In the genomic region with DNA sequence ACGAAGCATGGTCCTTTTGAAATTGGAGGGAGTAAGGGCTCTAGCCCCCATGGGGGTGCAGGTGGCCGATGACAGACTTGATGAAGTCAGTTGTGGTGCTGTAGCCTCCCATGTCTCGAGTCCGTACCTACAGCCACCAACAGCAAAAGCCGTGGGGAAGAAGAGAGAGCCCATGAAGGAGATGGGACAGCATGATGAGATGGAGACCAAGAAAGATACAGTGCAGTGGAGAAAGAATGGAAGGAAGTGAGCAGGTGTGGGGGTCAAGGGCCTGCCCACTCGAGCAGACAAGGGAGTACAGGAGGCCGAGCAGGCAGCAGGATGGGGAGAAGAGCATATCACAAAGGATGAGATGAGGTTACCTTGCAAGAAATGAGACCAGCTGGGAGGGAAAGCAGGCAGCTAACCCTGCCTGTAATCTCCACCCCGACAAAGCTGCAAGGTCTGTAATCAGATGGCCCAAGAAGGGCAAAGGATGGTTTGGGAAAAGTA, we compare ENCODE assay signal across 22 mouse cellular contexts. TPM values are rescaled to one million over a fixed set of nuclear protein-coding genes. Genes with fewer than 3 reads are reported as not detected.
A peak's percentile ranks its signal among the peaks of the same experiment; 100 is the strongest.
DNase-seq lines count a peak whose midpoint lies in the region; ATAC-seq and TF ChIP-seq lines count a peak whose summit lies in the region.
"Had no signal": no experiment of that assay in that cellular context is flagged by ENCODE, and none has a peak within 500 bp of the region (broad histone marks: within the 10 kb centered on the region; RNA-seq: fewer than 3 reads in every experiment).

No protein-coding gene starts in this region.

- H3K27ac ChIP-seq in midbrain, embryonic 11.5 days (ENCODE audit: low read depth, low read length) = no peak overlapping the region
- no peak overlapping the region for H3K27ac ChIP-seq in midbrain, postnatal 0 days (ENCODE audit: low read depth, low read length)
- no peak overlapping the region for H3K27ac ChIP-seq in embryonic facial prominence, embryonic 10.5 days (replicated peaks)
- H3K27ac ChIP-seq: hindbrain, embryonic 15.5 days; midbrain, embryonic 12.5 days; stomach, embryonic 15.5 days had no signal

- no peaks in the 10 kb centered on the region for H3K27me3 ChIP-seq in midbrain, embryonic 11.5 days (ENCODE audit: control insufficient read depth, insufficient read depth, low read length)
- no peaks in the 10 kb centered on the region for H3K27me3 ChIP-seq in midbrain, postnatal 0 days (ENCODE audit: insufficient read depth, low read length)
- H3K27me3 ChIP-seq in embryonic facial prominence, embryonic 10.5 days (replicated peaks; ENCODE audit: low read depth, poor library complexity, severe bottlenecking) = no peaks in the 10 kb centered on the region
- H3K27me3 ChIP-seq: hindbrain, embryonic 15.5 days; midbrain, embryonic 12.5 days; stomach, embryonic 15.5 days had no signal

- WGBS in midbrain, embryonic 11.5 days = 43% methylated on average over 8 of the region's 8 CpGs
- 40% methylated on average over 8 of the region's 8 CpGs for WGBS in midbrain, postnatal 0 days
- WGBS in embryonic facial prominence, embryonic 10.5 days = 42% methylated on average over 8 of the region's 8 CpGs

- no peak overlapping the region for H3K4me3 ChIP-seq in midbrain, embryonic 11.5 days (ENCODE audit: low read depth, low read length)
- no peak overlapping the region for H3K4me3 ChIP-seq in midbrain, postnatal 0 days (ENCODE audit: low read depth, low read length)
- 0 out of 2 replicates have a peak overlapping the region, but pooled peaks have one; percentile 16 for H3K4me3 ChIP-seq in embryonic facial prominence, embryonic 10.5 days
- H3K4me3 ChIP-seq: erythroblast, embryonic 14.5 days; hindbrain, embryonic 15.5 days; midbrain, embryonic 12.5 days; stomach, embryonic 15.5 days had no signal

- no peak for TF ChIP-seq CTCF in midbrain, postnatal 0 days (IDR thresholded peaks at IDR 0.05)

- H3K4me1 ChIP-seq in midbrain, embryonic 11.5 days (ENCODE audit: control insufficient read depth, insufficient read depth, low read length) = peaks cover 21% of the 10 kb centered on the region
- 0 out of 2 replicates have a peak, but pooled peaks cover 3% of the 10 kb centered on the region for H3K4me1 ChIP-seq in midbrain, postnatal 0 days (ENCODE audit: insufficient read depth, low read length)
- H3K4me1 ChIP-seq in embryonic facial prominence, embryonic 10.5 days = peaks cover 29% of the 10 kb centered on the region

- H3K36me3 ChIP-seq in midbrain, embryonic 11.5 days (ENCODE audit: control insufficient read depth, insufficient read depth, low read length) = peaks cover 36% of the 10 kb centered on the region
- peaks cover 47% of the 10 kb centered on the region for H3K36me3 ChIP-seq in midbrain, postnatal 0 days (ENCODE audit: insufficient read depth, low read length)
- H3K36me3 ChIP-seq in embryonic facial prominence, embryonic 10.5 days (replicated peaks) = peaks cover 68% of the 10 kb centered on the region

- H3K4me2 ChIP-seq in midbrain, embryonic 11.5 days = no peak overlapping the region
- H3K4me2 ChIP-seq in midbrain, postnatal 0 days (ENCODE audit: low read depth, low read length, poor library complexity, severe bottlenecking) = no peak overlapping the region
- H3K4me2 ChIP-seq: heart, embryonic 11.5 days; hindbrain, embryonic 15.5 days; midbrain, embryonic 12.5 days; stomach, embryonic 15.5 days had no signal

- DNase-seq in embryo, embryonic 9.5 days (ENCODE audit: extremely low spot score) = peak; percentile 40
- no peak for DNase-seq in embryo, embryonic 11 days
- DNase-seq in midbrain, embryonic 11.5 days (ENCODE audit: low spot score, missing footprints) = peak; percentile 87
- DNase-seq in midbrain, postnatal 0 days (ENCODE audit: low spot score) = no peak
- DNase-seq in embryonic facial prominence, embryonic 10.5 days (ENCODE audit: low spot score) = peak; percentile 18
- no peak for DNase-seq in spleen, postnatal 4 days (ENCODE audit: low spot score in 2 of 2)
- DNase-seq in right cerebral cortex, postnatal 14 days = no peak
- DNase-seq in spleen, postnatal 36 days (ENCODE audit: low spot score in 2 of 2) = no peak
- DNase-seq: adrenal gland, postnatal 25 days; cerebellum, adult 8-10 months; gastrocnemius, postnatal 25 days; kidney, adult 18-20 months; kidney, postnatal 36 days; lung, adult 18-20 months; thymus, adult 2 months had no signal

- no peaks in the 10 kb centered on the region for H3K9me3 ChIP-seq in midbrain, embryonic 11.5 days (ENCODE audit: control insufficient read depth, low read length)
- no peaks in the 10 kb centered on the region for H3K9me3 ChIP-seq in midbrain, postnatal 0 days (ENCODE audit: low read length)
- H3K9me3 ChIP-seq in embryonic facial prominence, embryonic 10.5 days = no peaks in the 10 kb centered on the region
- H3K9me3 ChIP-seq: hindbrain, embryonic 15.5 days; midbrain, embryonic 12.5 days; stomach, embryonic 15.5 days had no signal

- no peak overlapping the region for H3K9ac ChIP-seq in midbrain, embryonic 11.5 days (ENCODE audit: low read length)
- H3K9ac ChIP-seq in midbrain, postnatal 0 days (replicated peaks; ENCODE audit: low read length, poor library complexity, severe bottlenecking) = no peak overlapping the region
- H3K9ac ChIP-seq: hindbrain, embryonic 15.5 days; midbrain, embryonic 12.5 days; stomach, embryonic 15.5 days had no signal

- no peak for ATAC-seq in midbrain, embryonic 11.5 days (ENCODE audit: low FRiP score)
- ATAC-seq in midbrain, postnatal 0 days (ENCODE audit: low FRiP score) = no peak
- ATAC-seq: forebrain, embryonic 14.5 days had no signal

RNA-seq across cellular contexts. Expression of a gene that starts 4.7 kb away (rescaled TPM):
- 145 and 150 TPM in 2 replicates for polyA plus RNA-seq in midbrain, embryonic 11.5 days (2014; fragmentation: Nextera tagmentation; extraction: Ambion mirVana)
- 141 and 149 TPM in 2 replicates for total RNA-seq in midbrain, postnatal 0 days (2014; rRNA removed)
- 176 and 194 TPM in 2 replicates for polyA plus RNA-seq in midbrain, postnatal 0 days (2015; fragmentation: Nextera tagmentation; extraction: Ambion mirVana)
- 126 TPM in 2 replicates for polyA plus RNA-seq in embryonic facial prominence, embryonic 10.5 days (2016; fragmentation: Nextera tagmentation; extraction: Ambion mirVana)

RNA-seq across cellular contexts. Expression of a gene that starts 5.4 kb away (rescaled TPM):
- polyA plus RNA-seq in midbrain, embryonic 11.5 days (2014; fragmentation: Nextera tagmentation; extraction: Ambion mirVana) = 335 and 341 TPM in 2 replicates
- total RNA-seq in midbrain, postnatal 0 days (2014; rRNA removed) = 104 and 139 TPM in 2 replicates
- polyA plus RNA-seq in midbrain, postnatal 0 days (2015; fragmentation: Nextera tagmentation; extraction: Ambion mirVana) = 259 and 302 TPM in 2 replicates
- 471 and 485 TPM in 2 replicates for polyA plus RNA-seq in embryonic facial prominence, embryonic 10.5 days (2016; fragmentation: Nextera tagmentation; extraction: Ambion mirVana)

RNA-seq across cellular contexts. Expression of a gene that starts 15.3 kb away (rescaled TPM):
- polyA plus RNA-seq in midbrain, embryonic 11.5 days (2014; fragmentation: Nextera tagmentation; extraction: Ambion mirVana) = 1.3 and 1.8 TPM in 2 replicates
- total RNA-seq in midbrain, postnatal 0 days (2014; rRNA removed) = 17.2 and 22.5 TPM in 2 replicates
- 6.3 and 6.7 TPM in 2 replicates for polyA plus RNA-seq in midbrain, postnatal 0 days (2015; fragmentation: Nextera tagmentation; extraction: Ambion mirVana)
- polyA plus RNA-seq in embryonic facial prominence, embryonic 10.5 days (2016; fragmentation: Nextera tagmentation; extraction: Ambion mirVana) = 0.80 and 0.82 TPM in 2 replicates
- total RNA-seq: neutrophil, adult 5-6 weeks had no signal
- polyA plus RNA-seq: erythroblast, embryonic 14.5 days had no signal

Comparison
In these comparisons a context has a peak if more than half of its experiments do, and no peak if none do; other contexts are left out.
1. DNase-seq: peak in embryo, embryonic 9.5 days (single experiment), midbrain, embryonic 11.5 days (single experiment) and embryonic facial prominence, embryonic 10.5 days (single experiment); none in embryo, embryonic 11 days (single experiment), midbrain, postnatal 0 days (single experiment), spleen, postnatal 4 days (0 of 2), right cerebral cortex, postnatal 14 days (single experiment) and spleen, postnatal 36 days (0 of 2).